Mouse (Mus musculus) brain, embryonic 14.5 days (tissue): ENCODE measurements at regions not wholly inside any gene's neighbourhood (a gene's known extent, or its start where the extent isn't known, plus 50 kb on each side); places are given as distances from the start of the nearest gene placed in this dataset.
A peak's percentile ranks its signal among the peaks of the same experiment; 100 is the strongest.

ENCODE experiments used
- DNase-seq: peaks from one replicate; pipeline ENCODE4 v3.0.0-alpha.2; 2011; ENCODE audit warnings: low read depth
- CTCF ChIP-seq: fragments of 200-500 bp; IDR thresholded peaks from 2 replicates; pipeline ENCODE4 v1.5.1; 2012; ENCODE audit warnings: inconsistent platforms, mild to moderate bottlenecking, moderate library complexity, borderline replicate concordance; ENCODE audit not compliant: insufficient read depth, insufficient read length; ENCODE audit errors: extremely low read depth
- POLR2A ChIP-seq: fragments of 200-500 bp; IDR thresholded peaks from 2 replicates; pipeline ENCODE4 v1.6.1; 2012; ENCODE audit warnings: mild to moderate bottlenecking, inconsistent platforms, borderline replicate concordance; ENCODE audit not compliant: poor library complexity, insufficient read depth, insufficient read length, severe bottlenecking; ENCODE audit errors: extremely low read depth

DNA sequence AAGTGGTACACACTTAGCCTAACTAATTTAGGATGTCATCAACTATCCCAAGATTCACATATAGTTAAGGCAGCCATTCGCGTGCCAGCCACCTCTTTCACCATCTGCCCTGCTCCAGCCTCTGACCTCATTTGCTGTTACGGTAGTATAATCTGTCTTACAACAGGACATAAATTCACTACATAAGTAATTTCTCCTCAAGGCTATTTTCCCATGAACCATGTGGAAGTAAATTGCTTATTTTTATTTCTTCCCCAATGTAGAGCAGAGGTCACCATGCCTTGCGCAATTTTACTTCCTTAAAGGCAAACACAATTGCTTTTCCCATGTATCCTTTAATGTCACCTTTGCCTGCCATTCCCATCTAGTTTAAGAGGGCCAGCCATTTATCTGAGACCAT is 341.2 kb upstream of the Tenm4 start:
- TF ChIP-seq POLR2A = no peak
- no peak for TF ChIP-seq CTCF
- DNase-seq = no peak

GRCm38 (mm10) chr7:95834236-95834919 is 336.7 kb upstream of the Tenm4 start:
- DNase-seq = peak; percentile 91
- TF ChIP-seq POLR2A (no peak), CTCF (no peak)

DNA sequence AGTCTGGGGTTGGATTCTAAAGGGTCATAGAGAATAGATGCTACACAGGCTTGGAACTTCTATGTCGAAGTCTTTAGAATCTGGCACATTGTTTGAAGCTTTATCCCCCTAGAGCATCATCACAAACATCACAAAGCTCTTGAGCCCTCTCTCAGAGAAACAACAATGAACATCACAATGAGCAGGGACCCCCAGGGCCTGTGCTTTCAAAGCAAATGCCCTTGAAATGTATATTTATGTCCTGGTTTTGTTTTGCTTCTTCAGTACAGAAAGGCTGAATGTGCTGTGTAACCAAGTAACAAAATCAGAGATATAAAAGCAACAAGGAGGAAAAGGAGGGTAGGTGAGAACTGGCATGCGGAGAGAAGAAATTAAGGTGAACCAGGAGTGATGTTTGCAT is 330.6 kb upstream of the Tenm4 start:
- no peak for TF ChIP-seq CTCF
- TF ChIP-seq POLR2A = no peak

DNA sequence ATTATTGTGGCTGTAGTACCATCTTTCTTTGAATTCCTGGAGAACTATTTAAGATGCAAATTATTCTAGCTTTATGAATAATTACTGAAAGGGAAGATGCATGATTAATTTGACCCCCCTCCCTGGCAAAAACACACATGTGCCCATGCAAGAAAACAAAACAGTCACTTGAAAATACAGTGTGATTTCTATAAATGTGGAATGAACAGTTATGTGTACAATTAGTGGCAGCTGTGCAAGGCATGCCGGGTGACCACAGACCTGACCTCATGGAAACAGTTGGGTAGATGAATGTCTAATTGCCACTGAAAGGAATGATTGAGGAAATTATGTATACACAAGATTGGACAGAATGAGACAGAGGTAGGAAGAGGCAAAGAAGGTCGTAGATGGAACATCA is 321.2 kb upstream of the Tenm4 start:
- TF ChIP-seq POLR2A (no peak), CTCF (no peak)
- peak; percentile 54 for DNase-seq

More for the DNA sequence above, 330.6 kb upstream of the Tenm4 start:
- peak; percentile 11 for DNase-seq

DNA sequence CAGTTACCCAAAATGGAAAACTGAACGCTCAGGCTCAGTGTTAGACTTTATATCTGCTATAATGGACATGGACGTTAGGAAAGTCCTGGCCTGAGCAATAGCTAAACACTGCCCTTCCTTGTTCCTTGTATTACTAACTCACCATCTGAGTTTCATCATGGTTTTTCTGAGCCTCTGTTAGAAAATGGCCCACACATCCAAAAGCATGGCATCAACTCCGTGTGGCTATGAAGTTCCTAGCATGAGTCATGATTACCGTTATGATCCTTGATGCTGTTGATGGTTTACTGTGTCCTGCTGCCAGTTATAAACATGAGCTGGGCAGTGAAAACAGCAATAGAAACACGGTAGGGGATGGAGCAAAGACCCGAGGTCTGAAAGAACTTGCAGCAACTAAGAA is 318.4 kb upstream of the Tenm4 start:
- TF ChIP-seq POLR2A = no peak
- TF ChIP-seq CTCF = no peak
- DNase-seq = no peak

DNA sequence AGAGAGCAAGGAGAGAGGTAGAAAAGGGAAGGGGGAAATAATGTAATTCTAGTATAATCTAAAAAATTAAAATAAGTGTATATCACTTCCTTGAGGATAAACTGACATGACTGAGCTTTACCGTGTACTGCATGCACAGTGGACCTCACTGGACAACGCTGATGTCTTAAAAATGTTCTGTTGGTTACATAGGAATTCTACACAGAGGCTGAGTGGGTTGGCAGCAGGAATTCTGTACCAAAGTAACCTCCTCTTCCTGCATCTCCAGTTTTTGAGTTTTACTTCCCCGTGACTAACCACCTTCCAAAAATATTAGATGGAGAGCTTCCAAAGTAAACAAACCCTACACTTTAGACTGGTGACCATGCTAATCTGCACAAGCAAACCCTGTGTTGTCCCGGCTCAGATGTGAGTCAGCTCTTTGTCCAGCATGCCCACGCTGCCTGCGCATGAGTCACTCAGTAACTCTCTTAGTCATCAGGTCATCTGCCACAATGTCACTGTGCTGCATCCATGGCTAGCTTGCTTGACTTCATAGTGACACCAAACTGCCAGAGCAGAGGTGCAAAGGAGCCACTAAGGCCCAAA is 317.7 kb upstream of the Tenm4 start:
- DNase-seq = no peak
- no peak for TF ChIP-seq POLR2A
- no peak for TF ChIP-seq CTCF

DNA sequence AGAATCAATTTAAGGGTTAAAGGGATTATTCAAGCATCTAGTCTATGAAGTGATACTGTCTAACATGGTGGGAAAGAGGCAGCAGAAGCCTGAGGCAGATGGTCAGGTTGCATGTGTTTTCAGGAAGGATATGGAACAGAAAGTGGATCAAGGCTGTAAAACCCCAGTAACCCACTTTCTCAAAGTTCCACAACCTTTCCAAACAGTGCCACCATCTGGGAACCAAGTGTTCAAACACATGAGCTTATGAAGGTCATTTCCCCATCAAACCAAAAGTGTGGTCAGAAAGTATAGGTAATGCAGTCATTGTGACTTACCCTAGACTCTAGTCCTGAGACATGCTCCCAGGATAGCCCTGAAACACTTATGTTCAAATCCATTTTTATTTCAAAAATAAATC is 312.8 kb upstream of the Tenm4 start:
- no peak for DNase-seq
- TF ChIP-seq CTCF = no peak
- no peak for TF ChIP-seq POLR2A

- TF ChIP-seq CTCF (no peak), POLR2A (no peak)
- DNase-seq = no peak
These were observed 306.8 kb upstream of the Tenm4 start for GRCm38 (mm10) chr7:95864233-95864632.

GRCm38 (mm10) chr7:95865270-95865669 is 305.8 kb upstream of the Tenm4 start:
- no peak for DNase-seq
- TF ChIP-seq CTCF = peak; percentile 15; the same call in 1 of the 2 replicates
- TF ChIP-seq POLR2A = no peak

DNA sequence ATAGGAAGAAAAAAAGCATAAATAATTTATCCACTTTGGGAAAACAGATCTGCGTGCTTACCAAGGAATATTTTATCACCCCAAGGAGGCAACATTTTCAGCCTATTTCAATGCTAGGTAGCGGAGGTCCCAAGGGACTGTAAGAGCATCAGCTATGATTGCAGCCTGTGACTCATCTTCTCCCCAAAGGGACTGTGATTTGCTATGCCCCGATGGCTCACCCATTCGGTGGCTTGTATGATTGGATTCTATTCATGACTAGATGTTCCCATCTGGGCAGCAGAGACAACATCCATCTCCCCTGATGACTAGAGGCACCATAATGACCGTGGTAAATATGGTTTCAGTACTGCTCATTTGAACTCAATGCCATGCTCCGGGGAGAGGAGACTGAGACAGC is 302.3 kb upstream of the Tenm4 start:
- no peak for TF ChIP-seq CTCF
- no peak for DNase-seq

DNA sequence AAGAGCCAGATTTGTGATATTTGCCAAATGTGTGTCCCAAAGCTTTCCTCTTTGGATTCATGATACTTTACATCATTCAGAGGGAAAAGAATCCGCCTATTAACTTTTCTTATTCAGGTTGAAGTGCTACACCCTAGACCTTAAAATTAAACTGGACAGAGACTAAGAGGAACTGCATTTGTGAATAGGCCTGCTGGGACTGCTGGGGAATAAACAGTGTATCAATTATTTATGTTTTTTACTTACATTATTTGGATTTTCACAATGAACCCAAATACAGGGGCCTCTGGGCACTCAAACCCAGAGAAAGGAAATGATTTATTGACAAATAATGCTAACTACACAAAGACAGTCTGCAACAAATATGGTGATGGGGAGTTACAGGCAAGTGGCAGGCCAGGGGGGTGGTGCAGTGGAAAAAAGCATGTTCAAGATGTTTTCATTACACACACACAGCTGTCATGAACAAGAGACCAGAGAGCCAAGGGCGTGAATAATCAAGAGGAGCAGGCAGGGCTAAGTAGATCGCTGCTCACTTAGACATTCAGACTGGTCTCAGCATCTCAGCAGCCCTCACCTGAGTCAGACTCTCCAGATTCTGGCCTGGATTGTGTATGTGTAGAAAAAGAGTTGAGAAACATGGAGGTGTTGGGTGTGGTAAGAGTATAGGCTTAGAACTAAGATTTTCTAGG is 290.3 kb upstream of the Tenm4 start:
- no peak for TF ChIP-seq CTCF
- no peak for TF ChIP-seq POLR2A
- DNase-seq = peak; percentile 56

DNA sequence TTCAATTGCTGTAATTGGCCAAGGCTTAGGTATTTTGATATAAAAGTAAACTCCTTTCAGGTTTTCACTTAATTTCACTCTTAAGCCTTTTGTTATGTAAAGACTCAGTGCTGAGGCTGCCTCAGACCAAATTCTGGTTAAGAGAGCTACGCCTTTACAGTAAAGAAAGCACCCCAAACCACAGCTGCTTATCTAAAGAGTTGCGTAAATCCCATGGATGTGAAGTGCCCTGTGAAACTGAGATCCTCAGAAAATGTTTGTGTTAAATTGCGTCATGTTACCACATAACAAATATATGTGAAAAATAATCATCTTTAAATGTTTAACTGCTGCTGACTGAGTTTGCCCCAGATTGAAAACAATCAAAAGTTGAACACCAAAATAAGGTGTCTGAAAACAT is 269.5 kb upstream of the Tenm4 start:
- no peak for DNase-seq
- TF ChIP-seq CTCF = no peak
- TF ChIP-seq POLR2A = no peak

DNA sequence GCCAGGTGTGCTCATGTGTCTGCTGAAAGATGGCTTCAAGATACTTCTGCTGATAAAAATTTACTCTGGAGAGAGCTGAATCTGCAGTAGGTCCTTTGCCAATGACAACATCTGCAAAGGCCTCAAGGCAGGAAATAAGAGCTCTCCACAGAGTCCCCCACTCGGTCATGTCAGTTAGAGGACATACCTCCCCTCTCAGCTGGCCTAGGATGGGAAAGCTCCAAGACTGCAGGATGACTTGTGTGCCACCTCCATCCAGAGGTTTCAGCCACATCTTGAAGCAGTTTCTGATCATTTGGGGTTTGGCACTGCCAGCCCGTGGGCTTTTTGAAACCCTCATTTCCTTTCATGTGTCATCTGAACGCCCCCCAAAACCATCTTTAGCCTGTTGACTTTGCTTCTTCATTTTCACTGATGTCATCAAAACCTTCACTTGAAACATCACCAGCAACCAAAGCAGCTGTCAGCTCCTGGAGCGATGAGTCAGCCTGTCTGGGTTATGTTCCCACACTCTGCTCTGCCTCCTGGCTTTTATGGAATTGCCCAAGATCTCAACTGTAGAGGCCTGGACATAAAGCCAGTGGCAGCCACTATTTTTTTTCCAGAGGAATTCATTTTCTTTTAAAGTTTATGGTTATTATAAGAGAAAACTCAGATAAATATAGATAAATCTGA is 256.5 kb upstream of the Tenm4 start:
- TF ChIP-seq POLR2A (no peak), CTCF (no peak)
- no peak for DNase-seq
